Mouse (Mus musculus): Measurements from ENCODE around the gene Ltbp3.
A peak's percentile ranks its signal among the peaks of the same experiment; 100 is the strongest.

Ltbp3 gene

GRCm38 (mm10) chr19:5791329-5791728 is 50.6 kb downstream of the Ltbp3 start:
- no peak for DNase-seq (ENCODE audit: low spot score in 2 of 2)

GRCm38 (mm10) chr19:5793116-5793515 is 52.4 kb downstream of the Ltbp3 start:
- DNase-seq (ENCODE audit: low spot score in 2 of 2), result peak in 1 of 2 experiments; percentile 65

GRCm38 (mm10) chr19:5793917-5794770 is 53.4 kb downstream of the Ltbp3 start:
- DNase-seq (ENCODE audit: low spot score in 2 of 2), result peak in 1 of 2 experiments; percentile 75

- DNase-seq (ENCODE audit: low spot score in 2 of 2), result no peak
Observed at GRCm38 (mm10) chr19:5794771-5795576, 54.3 kb downstream of the Ltbp3 start.

- DNase-seq (ENCODE audit: low spot score in 2 of 2), result no peak
Observed at GRCm38 (mm10) chr19:5795668-5796572, 55.2 kb downstream of the Ltbp3 start.

- no peak for DNase-seq (ENCODE audit: low spot score in 2 of 2)
Observed at GRCm38 (mm10) chr19:5796573-5797111, 55.9 kb downstream of the Ltbp3 start.

- DNase-seq (ENCODE audit: low spot score in 2 of 2), result no peak
Observed at GRCm38 (mm10) chr19:5797381-5798111, 56.8 kb downstream of the Ltbp3 start.

GRCm38 (mm10) chr19:5798700-5799479 is 58.2 kb downstream of the Ltbp3 start:
- no peak for DNase-seq (ENCODE audit: low spot score in 2 of 2)

- DNase-seq (ENCODE audit: low spot score in 2 of 2), result no peak
Observed at GRCm38 (mm10) chr19:5799566-5800349, 59.1 kb downstream of the Ltbp3 start.

- no peak for DNase-seq (ENCODE audit: low spot score in 2 of 2)
Observed at GRCm38 (mm10) chr19:5800350-5800631, 59.6 kb downstream of the Ltbp3 start.

- DNase-seq (ENCODE audit: low spot score in 2 of 2), result no peak
Observed at GRCm38 (mm10) chr19:5800632-5801431, 60.1 kb downstream of the Ltbp3 start.

- DNase-seq (ENCODE audit: low spot score in 2 of 2), result no peak
Observed at GRCm38 (mm10) chr19:5801432-5801964, 60.8 kb downstream of the Ltbp3 start.

- peak; percentile 97 to 98 for DNase-seq (ENCODE audit: low spot score in 2 of 2)
Observed at GRCm38 (mm10) chr19:5802011-5802786, 61.5 kb downstream of the Ltbp3 start.

- DNase-seq (ENCODE audit: low spot score in 2 of 2), result no peak
Observed at GRCm38 (mm10) chr19:5802787-5803040, 62.0 kb downstream of the Ltbp3 start.

- peak; percentile 99 for DNase-seq (ENCODE audit: low spot score in 2 of 2)
Observed at GRCm38 (mm10) chr19:5803041-5803880, 62.6 kb downstream of the Ltbp3 start.

GRCm38 (mm10) chr19:5803881-5804279 is 63.2 kb downstream of the Ltbp3 start:
- no peak for DNase-seq (ENCODE audit: low spot score in 2 of 2)

- DNase-seq (ENCODE audit: low spot score in 2 of 2), result peak; percentile 69 to 75
Observed at GRCm38 (mm10) chr19:5804371-5804899, 63.7 kb downstream of the Ltbp3 start.
